Mouse (Mus musculus) heart, embryonic 11.5 days (tissue): Measurements from ENCODE around the gene Isy1. TPM values are rescaled to one million over a fixed set of nuclear protein-coding genes. Genes with fewer than 3 reads are reported as not detected.
A peak's percentile ranks its signal among the peaks of the same experiment; 100 is the strongest.

ENCODE experiments used
- ATAC-seq: fragments of 200-750 bp; cut with Nextera tagmentation; replicated peaks from 2 replicates; pipeline ENCODE4 v1.8.0; 2017; ENCODE audit warnings: moderate library complexity; ENCODE audit not compliant: insufficient number of reproducible peaks, low FRiP score, low TSS enrichment
- H3K27ac ChIP-seq: fragments of 300-500 bp; sonication (generic); 2 replicates; pipeline ENCODE4 v1.5.1; 2014; ENCODE audit warnings: mild to moderate bottlenecking, low read depth, low read length
- H3K27me3 ChIP-seq: fragments of 300-500 bp; sonication (generic); 2 replicates; pipeline ENCODE4 v1.6.1; 2014; ENCODE audit warnings: mild to moderate bottlenecking, low read length, mixed read lengths; ENCODE audit not compliant: control insufficient read depth, insufficient read depth
- H3K36me3 ChIP-seq: fragments of 300-500 bp; sonication (generic); 2 replicates; pipeline ENCODE4 v1.6.1; 2014; ENCODE audit warnings: mild to moderate bottlenecking, low read length, moderate library complexity, mixed read lengths; ENCODE audit not compliant: control insufficient read depth, insufficient read depth
- H3K4me1 ChIP-seq: fragments of 300-500 bp; sonication (generic); 2 replicates; pipeline ENCODE4 v1.6.1; 2014; ENCODE audit warnings: low read length; ENCODE audit not compliant: control insufficient read depth, insufficient read depth
- H3K4me2 ChIP-seq: fragments of 300-500 bp; sonication (generic); 2 replicates; pipeline ENCODE4 v1.6.1; 2014; ENCODE audit warnings: mild to moderate bottlenecking, moderate library complexity
- H3K4me3 ChIP-seq: fragments of 300-500 bp; sonication (generic); 2 replicates; pipeline ENCODE4 v1.5.1; 2014; ENCODE audit warnings: low read depth, low read length
- H3K9ac ChIP-seq: fragments of 300-500 bp; sonication (generic); 2 replicates; pipeline ENCODE4 v1.6.1; 2014; ENCODE audit warnings: mild to moderate bottlenecking, low read depth, low read length, moderate library complexity
- H3K9me3 ChIP-seq: fragments of 300-500 bp; sonication (generic); replicated peaks from 2 replicates; pipeline ENCODE4 v1.6.1; 2016; ENCODE audit warnings: low read length; ENCODE audit not compliant: control insufficient read depth
- WGBS: fragments of 180-500 bp; shearing (Covaris S2); extraction: QIAGEN DNeasy Blood & Tissue Kit; methylation state at CpG from one replicate; pipeline ENCODE4 v1.1.7; 2014; ENCODE audit not compliant: insufficient replicate concordance; 5-methylcytosine and 5-hydroxymethylcytosine counted together
- polyA plus RNA-seq: library from polyadenylated mRNA; unstranded; fragments of >200 nt; fragmentation: Nextera tagmentation; extraction: Ambion mirVana; gene quantifications from 2 replicates; pipeline ENCODE4 v1.2.1, GENCODE M21; 2014

Isy1 gene
- polyA plus RNA-seq, 1 experiment from 2014 or later, result 28.1 TPM

DNA sequence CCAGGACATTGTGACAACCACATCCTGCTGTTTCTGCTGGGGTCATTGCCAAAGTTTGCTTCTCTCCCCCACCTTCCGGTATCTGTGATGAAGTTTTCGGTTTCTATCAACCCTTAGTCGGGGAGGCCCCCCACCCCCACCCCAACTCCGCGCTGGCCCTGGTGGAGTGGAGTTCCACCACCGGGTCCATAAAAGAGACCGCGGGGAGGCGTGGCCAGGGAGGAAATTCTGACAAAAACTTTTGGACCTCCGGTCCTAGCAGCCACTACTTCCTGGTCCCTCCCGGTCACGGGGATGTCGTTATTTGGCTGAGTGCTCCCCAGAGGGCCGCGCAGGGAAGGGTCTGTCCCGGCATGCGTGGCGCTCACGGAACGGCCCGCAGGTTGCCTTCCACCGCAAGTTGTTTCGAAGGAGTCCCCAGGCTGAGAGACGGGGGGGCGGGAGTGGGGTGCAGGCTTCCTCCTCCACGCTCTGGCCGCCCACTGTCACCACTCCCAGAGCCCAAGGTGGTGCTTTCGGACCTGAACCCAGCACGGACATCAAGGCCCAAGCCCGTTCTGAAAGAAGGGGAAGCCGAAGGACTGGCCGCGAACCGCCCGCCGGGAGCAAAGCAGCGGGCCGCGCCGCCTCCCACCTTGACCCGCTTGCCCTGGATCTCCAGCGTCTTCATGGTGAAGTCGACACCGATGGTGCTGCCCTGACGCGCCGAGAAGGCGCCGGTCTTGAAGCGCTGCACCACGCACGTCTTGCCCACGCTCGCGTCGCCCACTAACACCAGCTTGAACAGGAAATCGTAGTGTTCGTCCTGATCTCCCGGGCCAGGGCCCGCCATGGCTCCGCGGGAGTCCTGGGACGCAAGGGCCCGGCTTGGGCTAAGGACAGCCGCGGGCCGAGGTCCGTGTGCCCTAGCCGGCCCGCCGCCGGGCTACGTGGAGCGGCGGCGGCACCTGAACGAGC, 27.6 kb downstream of the Isy1 start:
- Histone ChIP-seq H3K9me3 (no peaks in the 10 kb centered on the region), H3K4me3 (peak overlapping the region; percentile 80), H3K4me1 (peaks cover 8% of the 10 kb centered on the region), H3K4me2 (peak overlapping the region; percentile 97), H3K36me3 (0 out of 2 replicates have a peak, but pooled peaks cover 3% of the 10 kb centered on the region), H3K27me3 (no peaks in the 10 kb centered on the region), H3K27ac (peak overlapping the region; percentile 60), H3K9ac (peak overlapping the region; percentile 84)
- ATAC-seq, result peak; percentile 27
- under 1% methylated on average over 77 of the region's 77 CpGs for WGBS

DNA sequence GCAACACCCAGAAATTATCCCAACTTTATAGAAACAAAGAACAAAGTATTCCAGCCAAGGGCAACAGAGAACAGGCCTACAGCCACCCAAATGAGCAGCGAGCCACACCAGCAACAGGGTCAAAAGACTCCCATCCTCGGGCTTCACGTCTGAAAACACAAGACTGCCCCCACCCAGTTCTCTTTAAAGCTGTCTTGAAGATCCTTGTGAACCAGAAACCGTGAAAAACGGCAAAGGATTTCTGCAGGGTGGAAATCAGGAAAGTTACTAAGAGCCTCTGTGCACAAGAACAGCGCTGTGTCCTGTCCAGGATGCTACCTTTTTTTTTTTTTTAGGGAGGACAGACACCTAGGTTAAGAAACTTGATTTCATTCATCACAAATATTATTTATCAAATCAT, 28.3 kb downstream of the Isy1 start:
- WGBS, result 40% methylated on average over 6 of the region's 6 CpGs
- no peaks in the 10 kb centered on the region for H3K9me3 ChIP-seq
- peak overlapping the region; percentile 97 for H3K4me2 ChIP-seq
- H3K27ac ChIP-seq, result no peak overlapping the region
- H3K36me3 ChIP-seq, result 0 out of 2 replicates have a peak, but pooled peaks cover 3% of the 10 kb centered on the region
- peak overlapping the region; percentile 80 for H3K4me3 ChIP-seq
- H3K4me1 ChIP-seq, result peaks cover 8% of the 10 kb centered on the region
- peak overlapping the region; percentile 84 for H3K9ac ChIP-seq
- H3K27me3 ChIP-seq, result no peaks in the 10 kb centered on the region
- no peak for ATAC-seq

DNA sequence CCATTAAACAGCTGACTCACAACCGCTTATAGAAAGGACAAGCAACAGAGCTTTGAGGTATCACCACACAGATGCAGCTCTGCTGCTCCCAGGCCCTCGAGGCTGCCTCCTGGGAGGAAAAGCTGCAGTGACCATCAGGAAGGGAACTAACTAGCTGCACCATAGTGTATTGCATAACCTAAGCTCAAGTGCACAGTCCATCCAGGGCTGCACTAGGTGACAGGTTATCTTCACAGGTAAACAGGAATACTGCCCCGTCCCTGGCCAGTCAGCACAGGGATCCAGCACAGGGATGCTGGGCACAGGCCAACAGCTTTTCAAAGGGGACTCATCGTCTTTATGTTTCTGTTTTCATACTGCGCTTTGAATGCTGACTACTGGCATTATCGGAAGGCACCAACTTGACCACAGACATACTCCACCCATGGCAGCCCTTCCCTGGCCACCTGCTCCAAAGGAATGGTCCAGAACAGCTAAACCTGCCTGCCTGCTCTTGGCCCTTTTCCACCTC, 28.9 kb downstream of the Isy1 start:
- no peak overlapping the region for H3K4me3 ChIP-seq
- 86% methylated on average over 6 of the region's 6 CpGs for WGBS
- peak overlapping the region; percentile 97 for H3K4me2 ChIP-seq
- H3K27ac ChIP-seq, result no peak overlapping the region
- no peaks in the 10 kb centered on the region for H3K27me3 ChIP-seq
- 0 out of 2 replicates have a peak overlapping the region, but pooled peaks have one; percentile 11 for H3K9ac ChIP-seq
- no peak for ATAC-seq
- H3K36me3 ChIP-seq, result 0 out of 2 replicates have a peak, but pooled peaks cover under 1% of the 10 kb centered on the region
- H3K4me1 ChIP-seq, result peaks cover 8% of the 10 kb centered on the region
- H3K9me3 ChIP-seq, result no peaks in the 10 kb centered on the region

DNA sequence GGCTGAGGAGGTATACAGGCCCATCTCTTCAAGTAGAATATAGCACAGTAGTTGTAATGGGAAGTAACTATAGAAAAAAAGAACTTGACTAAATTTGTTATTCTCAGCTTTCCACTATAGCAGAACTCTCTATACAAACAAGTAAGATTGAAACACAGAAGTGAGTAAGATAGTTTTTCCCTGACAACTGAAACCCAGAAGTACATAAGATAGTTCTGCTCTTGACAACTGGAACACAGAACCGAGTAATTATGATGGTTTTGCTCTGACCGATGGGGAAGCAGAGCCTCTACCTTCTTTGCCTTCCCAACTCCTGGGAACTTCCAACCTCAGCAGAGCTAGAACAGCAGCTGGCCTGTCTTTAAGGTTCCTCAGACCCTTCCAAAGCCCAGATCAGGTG, 29.5 kb downstream of the Isy1 start:
- H3K4me3 ChIP-seq, result no peak overlapping the region

DNA sequence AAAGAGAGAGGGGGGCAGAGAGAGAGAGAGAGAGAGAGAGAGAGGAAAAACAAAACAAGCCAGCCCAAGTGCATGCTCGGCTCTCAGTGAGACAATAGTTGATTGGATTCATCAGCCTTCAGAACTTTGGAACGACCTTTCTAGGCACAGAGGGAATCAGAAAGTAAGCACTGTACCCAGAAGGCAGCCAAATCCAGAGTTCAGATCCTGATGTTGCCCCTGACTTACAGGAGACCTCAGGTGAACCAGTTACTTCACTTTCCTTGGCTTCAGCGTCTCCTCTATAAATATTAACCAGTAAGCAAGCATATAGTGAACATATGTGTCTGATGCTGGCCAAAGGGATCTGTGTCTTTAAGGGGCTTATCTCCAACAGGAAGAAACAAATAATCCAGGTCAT, 30.1 kb downstream of the Isy1 start:
- Histone ChIP-seq H3K27ac (no peak overlapping the region), H3K9ac (no peak overlapping the region), H3K27me3 (no peaks in the 10 kb centered on the region), H3K4me1 (peaks cover 8% of the 10 kb centered on the region), H3K36me3 (no peaks in the 10 kb centered on the region), H3K9me3 (no peaks in the 10 kb centered on the region), H3K4me2 (no peak overlapping the region), H3K4me3 (no peak overlapping the region)
- ATAC-seq, result no peak
- 68% methylated on average over 3 of the region's 3 CpGs for whole genome bisulfite sequencing

More for the DNA sequence above, 29.5 kb downstream of the Isy1 start:
- Histone ChIP-seq H3K27me3 (no peaks in the 10 kb centered on the region), H3K9ac (no peak overlapping the region), H3K36me3 (no peaks in the 10 kb centered on the region), H3K9me3 (no peaks in the 10 kb centered on the region), H3K4me2 (peak overlapping the region; percentile 97; the same call in 1 of the 2 replicates), H3K27ac (no peak overlapping the region), H3K4me1 (peaks cover 8% of the 10 kb centered on the region)
- 90% methylated on average over 2 of the region's 2 CpGs for WGBS
- no peak for ATAC-seq

DNA sequence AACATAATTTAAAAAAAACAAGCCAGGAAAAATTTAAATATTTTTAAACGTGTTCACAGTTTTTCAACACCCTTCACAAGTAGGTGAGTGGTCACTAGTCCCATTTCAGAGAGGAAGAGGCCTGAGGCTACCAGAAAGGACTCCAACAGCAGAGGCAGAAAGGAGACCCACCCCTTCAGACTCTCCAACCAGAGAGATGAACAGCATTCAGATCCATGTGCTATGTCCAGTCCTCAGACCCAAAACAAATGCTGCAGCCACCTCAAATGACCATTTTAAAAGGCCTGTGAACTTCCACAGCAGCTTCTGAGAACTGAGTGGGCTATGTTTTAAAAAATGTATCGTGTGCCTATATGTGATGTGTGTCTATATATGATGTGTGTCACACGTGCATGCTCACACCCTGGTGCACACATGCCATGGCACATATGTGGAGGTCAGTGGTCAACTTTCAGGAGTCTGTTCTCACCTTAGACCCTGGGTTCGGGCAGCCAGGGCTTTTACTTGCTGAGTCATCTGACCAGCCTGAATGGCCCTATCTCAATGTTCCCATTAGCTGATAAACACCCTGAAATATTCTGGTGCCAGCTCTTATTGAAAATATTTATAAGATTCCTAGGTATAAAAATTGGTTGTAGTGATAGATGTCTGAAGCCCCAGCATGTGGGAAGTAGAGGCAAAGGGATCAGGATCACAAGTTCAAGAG, 30.7 kb downstream of the Isy1 start:
- Histone ChIP-seq H3K36me3 (no peaks in the 10 kb centered on the region), H3K4me3 (no peak overlapping the region), H3K27ac (no peak overlapping the region; the same call in 1 of the 2 replicates), H3K9ac (no peak overlapping the region), H3K27me3 (no peaks in the 10 kb centered on the region), H3K4me2 (no peak overlapping the region), H3K9me3 (no peaks in the 10 kb centered on the region), H3K4me1 (peaks cover 8% of the 10 kb centered on the region)
- no peak for ATAC-seq
- 78% methylated on average over 4 of the region's 4 CpGs for WGBS

DNA sequence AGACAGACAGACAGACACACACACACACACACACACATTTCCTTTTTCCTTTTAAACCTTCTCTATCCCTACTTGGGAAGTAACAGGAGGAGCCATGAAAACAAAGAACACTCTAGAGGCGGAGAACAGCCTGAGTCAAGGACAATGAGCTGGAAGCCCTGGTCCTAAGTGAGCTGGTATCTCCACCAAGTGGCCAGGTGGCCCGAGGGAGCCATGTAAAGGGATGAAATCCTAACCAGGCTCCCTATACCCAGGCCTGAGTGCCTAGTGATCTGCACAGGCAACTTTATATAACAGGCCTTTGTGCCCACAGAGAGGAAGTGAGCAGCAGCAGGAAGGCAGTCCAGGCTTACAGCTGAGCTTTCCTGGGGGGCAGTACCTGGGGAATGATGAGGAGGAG, 31.7 kb downstream of the Isy1 start:
- no peak overlapping the region for H3K27ac ChIP-seq
- H3K27me3 ChIP-seq, result no peaks in the 10 kb centered on the region
- no peaks in the 10 kb centered on the region for H3K36me3 ChIP-seq
- H3K4me1 ChIP-seq, result no peaks in the 10 kb centered on the region
- WGBS, result 41% methylated on average over 2 of the region's 2 CpGs
- no peak overlapping the region for H3K4me2 ChIP-seq
- no peak overlapping the region for H3K4me3 ChIP-seq
- ATAC-seq, result no peak
- H3K9ac ChIP-seq, result no peak overlapping the region
- H3K9me3 ChIP-seq, result no peaks in the 10 kb centered on the region

DNA sequence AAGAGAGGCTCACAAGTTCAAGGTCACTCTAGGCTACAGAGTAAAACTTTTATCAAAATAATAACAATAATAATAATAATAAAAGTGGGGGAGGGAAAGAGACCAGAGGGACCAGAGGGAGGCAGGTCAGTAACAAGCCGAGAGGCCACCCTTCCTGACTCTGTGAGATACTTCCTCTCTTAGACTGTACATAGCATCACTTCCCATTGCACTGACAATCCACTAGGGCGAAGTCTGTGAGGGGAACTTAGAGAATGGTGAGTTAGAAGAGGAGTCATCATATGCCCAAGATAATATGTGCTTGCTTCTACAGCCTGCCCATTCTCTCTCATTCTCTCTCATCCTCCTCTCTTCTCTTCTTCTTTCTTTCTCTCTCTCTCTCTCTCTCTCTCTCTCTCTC, 32.6 kb downstream of the Isy1 start:
- Histone ChIP-seq H3K9me3 (no peaks in the 10 kb centered on the region), H3K4me1 (no peaks in the 10 kb centered on the region), H3K4me2 (no peak overlapping the region), H3K27me3 (no peaks in the 10 kb centered on the region), H3K27ac (no peak overlapping the region), H3K9ac (no peak overlapping the region), H3K36me3 (no peaks in the 10 kb centered on the region), H3K4me3 (no peak overlapping the region)
- ATAC-seq, result no peak
- 61% methylated on average over 2 of the region's 2 CpGs for WGBS
